Mouse (Mus musculus) c-Kit-positive CD71-positive TER-119-negative erythroid progenitor cells, embryonic 14.5 days (primary cell): ENCODE measurements around the gene C130074G19Rik.
A peak's percentile ranks its signal among the peaks of the same experiment; 100 is the strongest.

ENCODE experiments used
- DNase-seq: peaks from one replicate; pipeline ENCODE4 v3.0.0-alpha.2; 2013; ENCODE audit warnings: low read depth

C130074G19Rik gene

GRCm38 (mm10) chr1:184873910-184874309 is 9.1 kb downstream of the C130074G19Rik start:
- no peak for DNase-seq

GRCm38 (mm10) chr1:184872069-184872819 is 10.8 kb downstream of the C130074G19Rik start:
- DNase-seq: no peak

GRCm38 (mm10) chr1:184871506-184871905 is 11.5 kb downstream of the C130074G19Rik start:
- DNase-seq: no peak

GRCm38 (mm10) chr1:184870646-184871385 is 12.2 kb downstream of the C130074G19Rik start:
- DNase-seq: no peak

- no peak for DNase-seq
These were observed 13.0 kb downstream of the C130074G19Rik start for GRCm38 (mm10) chr1:184869939-184870565.

GRCm38 (mm10) chr1:184867640-184868120 is 15.3 kb downstream of the C130074G19Rik start:
- no peak for DNase-seq

GRCm38 (mm10) chr1:184864381-184864801 is 18.6 kb downstream of the C130074G19Rik start:
- no peak for DNase-seq

GRCm38 (mm10) chr1:184862636-184863035 is 20.4 kb downstream of the C130074G19Rik start:
- no peak for DNase-seq

- DNase-seq: no peak
These were observed 21.5 kb downstream of the C130074G19Rik start for GRCm38 (mm10) chr1:184861551-184861950.

GRCm38 (mm10) chr1:184860276-184860675 is 22.7 kb downstream of the C130074G19Rik start:
- no peak for DNase-seq

GRCm38 (mm10) chr1:184858253-184858652 is 24.8 kb downstream of the C130074G19Rik start:
- no peak for DNase-seq

GRCm38 (mm10) chr1:184857216-184857615 is 25.8 kb downstream of the C130074G19Rik start:
- DNase-seq: no peak

GRCm38 (mm10) chr1:184853922-184854321 is 29.1 kb downstream of the C130074G19Rik start:
- DNase-seq: no peak

- no peak for DNase-seq
These were observed 29.7 kb downstream of the C130074G19Rik start for GRCm38 (mm10) chr1:184853339-184853738.

GRCm38 (mm10) chr1:184851741-184852618 is 31.0 kb downstream of the C130074G19Rik start:
- DNase-seq: peak; percentile 71

GRCm38 (mm10) chr1:184851166-184851565 is 31.9 kb downstream of the C130074G19Rik start:
- DNase-seq: no peak

- DNase-seq: no peak
These were observed 36.0 kb downstream of the C130074G19Rik start for GRCm38 (mm10) chr1:184846973-184847372.

- no peak for DNase-seq
These were observed 36.8 kb downstream of the C130074G19Rik start, which contains the start of gene Marc2 for GRCm38 (mm10) chr1:184846092-184846750. Gene Marc2 (minus strand): TSS chr1:184846451.

GRCm38 (mm10) chr1:184845111-184846071 is 37.6 kb downstream of the C130074G19Rik start:
- peak; percentile 83 for DNase-seq
